Mouse (Mus musculus) kidney, postnatal 4 days (tissue): ENCODE results near the gene Crp.

ENCODE experiments used
- DNase-seq, 2 experiments: peaks; one replicate each; pipeline ENCODE4 v3.0.0; 2021; ENCODE audit warnings: mixed read lengths in 2 of 2

Crp gene

DNA sequence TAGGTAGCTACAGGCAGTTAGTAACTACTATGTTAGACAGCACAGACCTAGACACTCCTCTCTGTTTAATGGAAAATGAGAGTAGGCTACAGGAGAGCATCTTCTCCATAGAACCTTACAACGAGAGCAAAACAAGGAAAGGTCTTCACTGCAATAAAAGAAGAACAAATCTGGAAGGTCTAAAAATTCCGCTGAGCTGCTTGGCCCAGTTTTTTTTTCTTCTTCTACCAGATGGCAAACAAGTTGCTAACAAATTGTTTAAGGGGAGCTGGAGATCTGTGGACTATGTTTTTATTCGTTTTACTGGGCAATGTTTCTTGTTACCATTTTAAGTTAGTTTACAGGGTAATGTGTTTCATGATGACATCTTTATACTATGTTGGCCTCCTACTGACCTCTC lies 53.4 kb downstream of the Crp start:
- no peak for DNase-seq

DNA sequence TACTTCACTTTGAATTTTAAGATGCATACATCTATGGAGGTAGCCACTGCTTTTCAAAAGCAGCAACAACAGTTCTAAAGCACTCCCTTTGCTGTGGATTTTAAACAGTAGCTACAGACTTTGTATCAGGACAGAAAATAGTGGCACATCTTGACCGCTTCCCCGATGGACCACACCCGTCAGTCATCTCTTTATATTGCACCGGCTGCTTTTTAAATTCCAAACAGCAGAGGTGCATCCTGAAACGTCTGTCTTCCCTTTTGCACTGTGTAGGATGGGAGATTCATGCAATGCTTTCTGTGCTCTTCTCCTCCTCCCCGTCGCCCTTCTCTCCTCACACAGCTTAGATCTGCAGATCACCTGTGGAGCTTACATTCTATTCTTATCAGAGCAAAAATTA lies 57.3 kb downstream of the Crp start:
- DNase-seq = no peak

DNA sequence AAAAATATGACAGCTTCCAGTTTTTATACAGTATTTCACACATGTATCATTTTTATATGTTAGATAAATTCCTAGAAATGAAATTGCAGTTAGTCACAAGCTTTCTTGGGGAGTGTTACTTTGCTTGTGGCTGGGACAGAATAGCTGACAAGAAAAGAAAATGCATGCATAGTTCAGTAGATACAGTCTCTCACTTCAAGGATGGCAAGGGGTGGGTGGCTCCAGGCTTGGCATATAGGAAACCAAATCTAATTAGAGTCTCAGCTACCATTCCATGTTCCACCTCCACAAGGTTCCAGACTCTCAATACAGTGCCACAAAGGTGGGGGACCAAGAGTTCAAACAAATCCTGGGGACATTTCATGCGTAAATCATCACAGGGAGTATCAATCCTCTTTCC lies 61.7 kb downstream of the Crp start:
- DNase-seq = no peak

DNA sequence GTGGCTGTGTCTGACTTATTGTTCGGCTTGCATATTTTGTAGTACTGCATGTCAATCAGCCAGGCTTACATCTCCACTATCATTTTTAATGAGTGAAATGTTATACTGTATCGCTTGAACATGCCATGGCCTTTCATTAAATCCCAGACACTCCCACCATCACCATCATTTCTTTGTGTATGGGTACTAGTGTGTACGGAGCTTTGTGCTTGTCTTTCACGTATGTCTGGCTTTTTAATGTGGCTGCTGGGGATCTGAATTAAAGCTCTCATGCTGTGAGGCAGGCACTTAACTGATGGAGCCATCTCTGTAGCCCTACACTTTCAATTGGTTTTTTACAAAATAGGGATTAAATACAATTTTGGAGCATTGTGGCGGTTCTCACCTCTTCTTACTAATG lies 81.3 kb downstream of the Crp start:
- no peak for DNase-seq

DNA sequence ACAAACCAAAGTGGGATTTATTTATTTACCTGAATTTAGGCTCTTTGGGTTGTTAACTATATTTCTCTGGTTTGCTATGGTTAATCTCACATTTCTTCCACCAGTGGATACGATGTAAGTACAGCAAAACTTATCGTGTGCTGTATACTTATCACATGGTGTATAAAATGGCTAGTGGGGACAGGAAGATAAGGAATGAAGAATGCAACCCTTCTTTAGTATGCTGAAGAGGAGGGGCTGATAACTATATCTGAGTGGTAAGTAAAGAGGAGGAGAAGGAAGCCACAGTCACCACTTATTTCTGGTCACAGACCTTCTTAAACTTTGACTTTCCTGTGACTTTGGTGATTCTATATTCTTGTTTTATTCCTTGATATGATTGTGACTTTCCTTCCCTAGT lies 87.5 kb downstream of the Crp start:
- no peak for DNase-seq

DNA sequence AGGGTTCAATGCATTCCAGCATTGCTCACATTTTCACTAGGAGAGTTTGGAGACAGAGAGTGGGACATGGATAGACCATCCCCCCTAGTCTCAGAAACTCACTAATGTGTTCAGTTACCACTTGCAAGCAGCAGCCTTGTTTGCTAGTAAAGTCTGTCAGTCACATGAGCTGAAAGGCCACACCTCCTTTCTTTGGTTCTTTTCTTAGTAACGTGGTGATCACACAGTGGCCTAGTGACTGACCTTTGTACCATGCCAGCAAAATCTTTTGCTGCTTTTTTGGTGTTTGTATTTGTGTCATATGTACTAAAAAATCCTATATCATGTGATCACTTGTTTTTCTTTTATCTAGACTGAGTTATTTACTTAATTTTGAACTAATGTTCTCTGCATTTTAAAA lies 88.0 kb downstream of the Crp start:
- DNase-seq = no peak

DNA sequence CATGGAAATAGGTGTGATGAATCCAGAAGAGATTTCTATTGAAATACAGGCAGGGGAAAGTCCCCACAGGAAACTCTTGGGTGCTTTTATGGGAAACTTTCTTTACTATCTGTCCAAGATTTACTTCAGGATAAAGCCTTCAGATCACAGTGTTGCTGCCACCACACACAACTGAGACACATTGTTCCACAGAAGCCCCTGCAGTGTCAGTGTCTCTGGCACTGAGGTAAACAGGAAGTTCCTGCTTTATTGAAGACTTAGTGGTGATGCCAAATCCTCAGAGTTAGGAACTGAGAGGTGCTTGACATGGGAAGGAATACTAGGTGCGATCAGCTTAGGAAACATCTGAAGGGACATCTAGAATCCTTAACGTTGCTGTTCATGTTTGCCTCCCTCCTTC lies 131.1 kb downstream of the Crp start:
- DNase-seq = no peak

DNA sequence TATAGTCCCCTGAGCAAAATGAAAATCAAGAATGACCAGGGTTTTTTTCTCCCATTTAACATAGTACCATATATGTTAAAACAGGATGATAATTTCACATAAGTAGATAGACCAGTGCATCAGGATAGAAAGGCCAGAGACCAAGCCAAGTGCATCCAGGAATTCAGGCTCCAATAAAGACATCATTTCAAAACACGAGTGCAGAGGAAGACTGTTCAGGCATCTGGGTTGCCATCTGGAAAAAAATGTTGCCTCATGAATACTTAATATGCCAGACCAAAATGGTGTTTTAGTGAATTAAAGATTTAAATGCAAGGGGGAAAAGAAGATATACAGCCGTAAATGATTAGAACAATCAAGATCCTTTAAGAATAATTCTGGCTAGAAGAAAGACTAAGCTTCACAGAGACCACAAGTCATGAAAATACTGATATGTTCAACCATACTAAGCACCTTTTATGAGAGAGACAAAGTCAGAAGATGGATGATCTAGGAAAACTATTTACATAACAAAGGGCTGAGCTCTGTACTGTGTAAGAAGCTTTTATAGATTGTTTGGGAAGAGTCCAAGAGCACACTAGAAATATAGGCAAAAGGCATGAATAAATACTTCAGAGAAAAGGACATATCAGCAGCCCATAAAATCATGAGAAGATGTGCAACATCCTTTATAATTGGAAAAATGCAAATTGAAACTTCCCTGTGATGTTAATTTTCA lies 149.3 kb downstream of the Crp start:
- no peak for DNase-seq

DNA sequence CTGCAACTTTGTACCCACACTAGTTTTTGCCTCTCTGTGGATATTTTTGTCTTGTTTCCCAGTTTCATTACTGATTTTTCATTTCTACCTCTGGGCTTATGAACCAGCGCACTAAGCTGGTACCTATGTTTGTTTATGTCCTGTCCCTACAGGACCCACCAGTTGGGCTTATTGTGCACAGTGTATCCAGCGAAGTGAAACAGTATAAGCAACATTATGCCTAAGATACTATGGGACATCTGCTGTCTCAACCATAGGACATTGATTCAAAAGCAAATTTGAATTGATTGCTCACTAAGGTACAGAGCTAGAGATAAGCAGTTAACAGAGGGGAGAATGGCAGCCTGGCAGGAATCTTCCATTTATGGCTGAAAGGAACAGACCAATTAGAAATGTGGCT lies 150.3 kb downstream of the Crp start:
- no peak for DNase-seq

DNA sequence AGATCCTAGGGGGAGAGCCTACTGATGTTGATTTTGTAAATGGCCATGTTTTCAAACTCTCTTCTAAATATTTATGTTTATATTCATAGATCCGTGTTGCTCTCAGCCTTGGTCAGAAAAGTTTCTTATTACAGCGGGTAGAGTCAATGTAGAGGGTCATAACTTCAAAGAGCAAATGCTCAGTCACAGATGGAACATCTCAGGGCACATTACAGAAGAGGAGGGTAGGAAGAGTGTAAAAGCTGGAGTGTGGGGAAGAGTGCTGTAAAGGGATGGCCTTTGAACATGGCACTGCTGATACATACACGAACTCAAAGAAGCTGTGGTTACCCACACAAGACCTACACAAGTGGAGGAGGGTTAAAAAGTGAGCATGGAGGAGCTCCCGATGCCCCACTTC lies 177.4 kb downstream of the Crp start:
- no peak for DNase-seq

DNA sequence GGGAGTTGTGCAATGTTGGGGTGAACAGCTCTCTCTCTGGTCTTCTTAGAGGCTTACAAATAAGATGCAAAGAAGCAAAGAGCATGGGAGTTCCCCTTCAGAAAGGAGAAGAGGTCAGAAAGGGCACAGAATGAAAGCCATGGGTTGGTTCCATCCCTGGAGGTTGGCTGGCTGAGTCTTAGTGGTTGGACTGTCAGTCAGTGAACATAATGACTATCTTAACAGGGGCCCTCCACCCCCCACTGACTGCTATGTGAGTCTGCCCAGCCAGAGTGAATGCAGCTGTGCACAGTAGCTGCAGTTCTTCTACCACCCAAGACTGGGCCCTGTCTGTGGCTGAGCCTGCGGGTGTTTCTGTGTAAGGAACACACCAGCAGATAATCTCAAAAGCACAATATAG lies 178.8 kb downstream of the Crp start:
- DNase-seq = peak; percentile 2 to 17
